Mouse (Mus musculus) embryonic fibroblast, embryonic 13.5 days (primary cell): ENCODE measurements around the gene Itgae.

Source experiments
- CTCF ChIP-seq: IDR thresholded peaks from 2 replicates; pipeline ENCODE4 v1.5.1; 2011; ENCODE audit warnings: mild to moderate bottlenecking, control low read depth, low read length, moderate library complexity, borderline replicate concordance; ENCODE audit not compliant: insufficient read depth
- POLR2A ChIP-seq: IDR thresholded peaks from 2 replicates; pipeline ENCODE4 v1.6.1; 2011; ENCODE audit warnings: low read depth, mild to moderate bottlenecking, control low read depth, low read length, moderate library complexity

- TF ChIP-seq CTCF = no peak
- no peak for TF ChIP-seq POLR2A
These were observed 29.0 kb upstream of the Itgae start for GRCm38 (mm10) chr11:73061413-73061812.
